Mouse (Mus musculus) MEL (cell line): ENCODE data around the gene Commd3.

Experiments
- CTCF ChIP-seq, 3 experiments: IDR thresholded peaks in 2 of 3; conservative IDR thresholded peaks in 1 of 3; 2 replicates each; pipeline ENCODE4 v1.5.1; 2011 to 2012; ENCODE audit warnings: low read length in 3 of 3, low read depth in 2 of 3, mild to moderate bottlenecking in 2 of 3, improper control_type of control experiment in 1 of 3, inconsistent platforms in 1 of 3, mixed read lengths in 1 of 3, moderate library complexity in 1 of 3; ENCODE audit not compliant: control insufficient read depth in 1 of 3, insufficient read depth in 1 of 3, poor library complexity in 1 of 3, severe bottlenecking in 1 of 3
- ETS1 ChIP-seq: IDR thresholded peaks from 2 replicates; pipeline ENCODE4 v1.6.1; 2012; ENCODE audit warnings: low read depth, mild to moderate bottlenecking, inconsistent platforms, low read length, improper control_type of control experiment, moderate library complexity
- GATA1 ChIP-seq: IDR thresholded peaks from 2 replicates; pipeline ENCODE4 v1.6.1; 2011; ENCODE audit warnings: low read depth, low read length, improper control_type of control experiment
- MAFK ChIP-seq: IDR thresholded peaks from 2 replicates; pipeline ENCODE4 v1.6.1; 2011; ENCODE audit warnings: low read depth, mild to moderate bottlenecking, low read length, improper control_type of control experiment, borderline replicate concordance
- MAZ ChIP-seq: IDR thresholded peaks from 2 replicates; pipeline ENCODE4 v1.6.1; 2012; ENCODE audit warnings: low read depth, mild to moderate bottlenecking, inconsistent platforms, low read length, improper control_type of control experiment
- MEF2A ChIP-seq: IDR thresholded peaks from 2 replicates; pipeline ENCODE4 v1.6.1; 2014; ENCODE audit warnings: low read depth, mild to moderate bottlenecking, inconsistent platforms, low read length, improper control_type of control experiment; ENCODE audit not compliant: poor library complexity, insufficient replicate concordance, severe bottlenecking; ENCODE audit errors: extremely low read depth
- MXI1 ChIP-seq: IDR thresholded peaks from 2 replicates; pipeline ENCODE4 v1.6.1; 2011; ENCODE audit warnings: mild to moderate bottlenecking, low read depth, low read length, improper control_type of control experiment
- NRF1 ChIP-seq: IDR thresholded peaks from 2 replicates; pipeline ENCODE4 v1.6.1; 2014; ENCODE audit warnings: low read depth, mild to moderate bottlenecking, inconsistent platforms, low read length, improper control_type of control experiment, moderate library complexity; ENCODE audit not compliant: poor library complexity, insufficient read depth, severe bottlenecking
- POLR2A ChIP-seq, 2 experiments: IDR thresholded peaks; 2 replicates each; pipeline ENCODE4 v1.6.1; 2011 to 2012; ENCODE audit warnings: low read length in 2 of 2, mild to moderate bottlenecking in 2 of 2, control low read depth in 1 of 2, improper control_type of control experiment in 1 of 2, low read depth in 1 of 2, moderate library complexity in 1 of 2; ENCODE audit not compliant: control insufficient read depth in 1 of 2, insufficient read depth in 1 of 2, poor library complexity in 1 of 2
- POLR2AphosphoS5 ChIP-seq: IDR thresholded peaks from 2 replicates; pipeline ENCODE4 v1.6.1; 2012; ENCODE audit warnings: low read depth, borderline replicate concordance, mild to moderate bottlenecking, inconsistent platforms, low read length, moderate library complexity, mixed read lengths
- RCOR1 ChIP-seq: IDR thresholded peaks from 2 replicates; pipeline ENCODE4 v1.6.1; 2012; ENCODE audit warnings: low read depth, mild to moderate bottlenecking, inconsistent platforms, low read length, improper control_type of control experiment
- TAL1 ChIP-seq: IDR thresholded peaks from 2 replicates; pipeline ENCODE4 v1.6.1; 2012; ENCODE audit warnings: mild to moderate bottlenecking, inconsistent platforms, low read length, moderate library complexity, mixed read lengths
- TCF12 ChIP-seq: IDR thresholded peaks from 2 replicates; pipeline ENCODE4 v1.6.1; 2014; ENCODE audit warnings: low read depth, mild to moderate bottlenecking, inconsistent platforms, low read length, improper control_type of control experiment, moderate library complexity

DNA sequence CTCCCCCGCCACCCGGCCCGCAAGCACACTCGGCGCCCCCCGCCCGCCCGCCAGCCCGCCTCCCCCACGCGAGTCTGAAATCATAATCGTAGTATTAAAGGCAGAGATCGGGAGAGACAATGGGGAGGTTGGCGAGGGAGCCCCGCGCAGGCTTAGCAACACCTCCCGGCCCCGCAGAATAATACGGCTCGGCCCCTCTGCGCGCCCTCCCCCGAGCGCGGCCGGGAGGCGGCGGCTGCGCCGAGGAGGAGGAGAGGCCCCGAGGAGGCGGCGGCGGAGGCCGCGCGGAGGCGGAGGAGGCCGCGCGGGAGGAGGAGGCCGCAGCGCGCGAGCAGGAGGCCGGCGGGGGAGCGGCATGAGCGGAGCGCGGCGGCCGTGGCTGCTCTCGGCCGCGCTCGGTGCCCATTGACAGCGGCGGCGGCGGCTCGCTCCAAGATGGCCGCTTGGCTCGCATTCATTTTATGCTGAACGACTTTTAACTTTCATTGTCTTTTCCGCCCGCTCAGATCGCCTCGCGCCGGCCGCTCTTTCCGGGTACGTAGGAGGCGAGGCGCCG, 4.8 kb downstream of the Commd3 start, which contains the start of gene Bmi1:
- TF ChIP-seq CTCF (IDR thresholded peaks at IDR 0.05 in 2 of 3, conservative IDR thresholded peaks at IDR 0.05 in 1 of 3; ENCODE audit: control insufficient read depth in 1 of 3, insufficient read depth in 1 of 3, low read depth in 2 of 3, low read length in 3 of 3, poor library complexity in 1 of 3, severe bottlenecking in 1 of 3) (no peak), NRF1 (peak; percentile 33; the same call in 1 of the 2 replicates), MAFK (no peak), MXI1 (no peak; the same call in 1 of the 2 replicates), GATA1 (no peak), POLR2A (IDR thresholded peaks at IDR 0.05; ENCODE audit: control insufficient read depth in 1 of 2, insufficient read depth in 1 of 2, low read depth in 1 of 2, low read length in 2 of 2, poor library complexity in 1 of 2) (peak; percentile 20 to 32; a peak in 1 of 4 replicates), TCF12 (no peak), POLR2AphosphoS5 (no peak), MEF2A (no peak), TAL1 (no peak), MAZ (no peak), ETS1 (no peak), RCOR1 (no peak)
